Mouse (Mus musculus) erythroblast, adult 5-6 weeks (primary cell): ENCODE results near the gene Kctd7. TPM values are rescaled to one million over a fixed set of nuclear protein-coding genes. Genes with fewer than 3 reads are reported as not detected.

Source experiments
- ATAC-seq: replicated peaks from 2 replicates; pipeline ENCODE4 v1.8.0; 2016; ENCODE audit warnings: moderate number of reproducible peaks, mild to moderate bottlenecking, moderate TSS enrichment, inconsistent platforms; ENCODE audit not compliant: poor library complexity, low FRiP score, severe bottlenecking
- total RNA-seq, 2 experiments: library from RNA; stranded (forward) in 1 of 2; stranded (reverse) in 1 of 2; fragments of 150-400 nt in 1 of 2; fragments of 200-764, 138-1000 nt in 1 of 2; gene quantifications; 2 replicates each; pipeline versions ENCODE4 v1.2.3 to v1.2.4; 2015 to 2017; ENCODE audit warnings: low replicate concordance in 2 of 2

The Kctd7 gene
- total RNA-seq, 2 experiments from 2014 or later, result 0.96 to 2.0 TPM

GRCm38 (mm10) chr5:130142041-130142440 is 2.6 kb upstream of the Kctd7 start:
- no peak for ATAC-seq

- ATAC-seq, result no peak
Measured at GRCm38 (mm10) chr5:130143101-130143500, 1.6 kb upstream of the Kctd7 start.

GRCm38 (mm10) chr5:130143977-130144333 is 706 bp upstream of the Kctd7 start:
- ATAC-seq, result peak; percentile 65

GRCm38 (mm10) chr5:130145961-130146360 is 1.3 kb downstream of the Kctd7 start:
- no peak for ATAC-seq

GRCm38 (mm10) chr5:130149726-130150310 is 5.2 kb downstream of the Kctd7 start:
- ATAC-seq, result no peak

GRCm38 (mm10) chr5:130154286-130154685 is 9.6 kb downstream of the Kctd7 start:
- ATAC-seq, result no peak

- ATAC-seq, result no peak
Measured at GRCm38 (mm10) chr5:130158545-130158944, 13.9 kb downstream of the Kctd7 start.

GRCm38 (mm10) chr5:130159761-130160201 is 15.1 kb downstream of the Kctd7 start:
- ATAC-seq, result no peak

- ATAC-seq, result peak; percentile 93
Measured at GRCm38 (mm10) chr5:130163670-130164069, 19.0 kb downstream of the Kctd7 start.

- no peak for ATAC-seq
Measured at GRCm38 (mm10) chr5:130165213-130165612, 20.6 kb downstream of the Kctd7 start.

- no peak for ATAC-seq
Measured at GRCm38 (mm10) chr5:130169109-130169508, 24.4 kb downstream of the Kctd7 start.

GRCm38 (mm10) chr5:130170666-130171422 is 26.2 kb downstream of the Kctd7 start:
- ATAC-seq, result peak; percentile 79

- ATAC-seq, result peak; percentile 79
Measured at GRCm38 (mm10) chr5:130171423-130171954, 26.8 kb downstream of the Kctd7 start, which contains the start of gene Rabgef1. TSS of gene Rabgef1 (plus strand) at chr5:130171798.

- 0 out of 2 replicates have a peak, but pooled peaks have one; percentile 16 for ATAC-seq
Measured at GRCm38 (mm10) chr5:130171956-130172601, 27.4 kb downstream of the Kctd7 start.

- no peak for ATAC-seq
Measured at GRCm38 (mm10) chr5:130173012-130173411, 28.4 kb downstream of the Kctd7 start.

- ATAC-seq, result no peak
Measured at GRCm38 (mm10) chr5:130177871-130178270, 33.2 kb downstream of the Kctd7 start.

- ATAC-seq, result no peak
Measured at GRCm38 (mm10) chr5:130180362-130180761, 35.7 kb downstream of the Kctd7 start.

- ATAC-seq, result no peak
Measured at GRCm38 (mm10) chr5:130181740-130182540, 37.3 kb downstream of the Kctd7 start.

GRCm38 (mm10) chr5:130182541-130182821 is 37.8 kb downstream of the Kctd7 start:
- ATAC-seq, result no peak
